Mouse (Mus musculus): ENCODE measurements around the gene BC117090.

GRCm38 (mm10) chr16:36289140-36289539 lies 45.0 kb downstream of the BC117090 start:
- TF ChIP-seq POLR2A (IDR thresholded peaks at IDR 0.05; ENCODE audit: borderline replicate concordance, control insufficient read depth, low read depth, low read length) (no peak), CTCF (IDR thresholded peaks at IDR 0.05; ENCODE audit: control insufficient read depth, insufficient read depth, low read length) (no peak)

Measured in bone marrow, adult 2 months (tissue).